Mouse (Mus musculus) thymus, postnatal 25 days (tissue): Measurements from ENCODE around the gene Gm43517.

Experiments used
- DNase-seq: peaks from one replicate; pipeline ENCODE4 v3.0.0; 2022

Gm43517 gene

GRCm38 (mm10) chr12:49417963-49418362 is 33.0 kb downstream of the Gm43517 start:
- DNase-seq = no peak
